Mouse (Mus musculus) heart, embryonic 13.5 days (tissue): ENCODE measurements around the gene Fermt2. TPM values are rescaled to one million over a fixed set of nuclear protein-coding genes. Genes with fewer than 3 reads are reported as not detected.

ENCODE experiments used
- ATAC-seq: fragments of 200-750 bp; cut with Nextera tagmentation; 2 replicates; pipeline ENCODE4 v1.8.0; 2017; ENCODE audit warnings: moderate TSS enrichment; ENCODE audit not compliant: insufficient number of reproducible peaks, low FRiP score, low TSS enrichment; ENCODE audit errors: extremely low read depth
- H3K27ac ChIP-seq: fragments of 300-500 bp; sonication (generic); replicated peaks from 2 replicates; pipeline ENCODE4 v1.5.1; 2015; ENCODE audit warnings: moderate library complexity, mild to moderate bottlenecking, inconsistent platforms
- H3K27me3 ChIP-seq: fragments of 300-500 bp; sonication (generic); replicated peaks from 2 replicates; pipeline ENCODE4 v1.6.1; 2015; ENCODE audit warnings: mild to moderate bottlenecking, inconsistent platforms
- H3K36me3 ChIP-seq: fragments of 300-500 bp; sonication (generic); 2 replicates; pipeline ENCODE4 v1.6.1; 2015; ENCODE audit warnings: mild to moderate bottlenecking, inconsistent platforms
- H3K4me1 ChIP-seq: fragments of 300-500 bp; sonication (generic); 2 replicates; pipeline ENCODE4 v1.6.1; 2015; ENCODE audit warnings: inconsistent platforms
- H3K4me2 ChIP-seq: fragments of 300-500 bp; sonication (generic); 2 replicates; pipeline ENCODE4 v1.6.1; 2015; ENCODE audit warnings: inconsistent platforms, mild to moderate bottlenecking, moderate library complexity
- H3K4me3 ChIP-seq: fragments of 300-500 bp; sonication (generic); 2 replicates; pipeline ENCODE4 v1.5.1; 2015; ENCODE audit warnings: moderate library complexity, mild to moderate bottlenecking, inconsistent platforms
- H3K9ac ChIP-seq: fragments of 300-500 bp; sonication (generic); 2 replicates; pipeline ENCODE4 v1.6.1; 2015; ENCODE audit warnings: inconsistent platforms, mild to moderate bottlenecking, moderate library complexity
- H3K9me3 ChIP-seq: fragments of 300-500 bp; sonication (generic); 2 replicates; pipeline ENCODE4 v1.6.1; 2016; ENCODE audit warnings: inconsistent platforms
- WGBS: fragments of 180-500 bp; shearing (Covaris S2); methylation state at CpG from one replicate; pipeline ENCODE4 v1.1.7; 2015; ENCODE audit warnings: mixed read lengths; 5-methylcytosine and 5-hydroxymethylcytosine counted together
- polyA plus RNA-seq: library from polyadenylated mRNA; unstranded; fragments of >200 nt; fragmentation: Nextera tagmentation; extraction: Ambion mirVana; gene quantifications from 2 replicates; pipeline ENCODE4 v1.2.1, GENCODE M21; 2015

The Fermt2 gene
- polyA plus RNA-seq: 170 and 197 TPM in 2 replicates

- Histone ChIP-seq H3K36me3 (peaks cover 5% of the 10 kb centered on the region), H3K4me2 (peak within 1 kb of the TSS; percentile 92), H3K9me3 (no peaks in the 10 kb centered on the region), H3K9ac (peak within 1 kb of the TSS; percentile 95), H3K4me1 (peaks cover 42% of the 10 kb centered on the region), H3K27me3 (no peaks in the 10 kb centered on the region), H3K27ac (peak within 1 kb of the TSS; percentile 99), H3K4me3 (peak within 1 kb of the TSS; percentile 77)
- WGBS: 1% methylated on average over 72 of the region's 126 CpGs
- ATAC-seq: peak; percentile 82
Observed at GRCm38 (mm10) chr14:45529411-45530363, at the start of gene Fermt2. Fermt2 (minus strand) TSS chr14:45530118.

GRCm38 (mm10) chr14:45566066-45566937, 36.4 kb upstream of the Fermt2 start:
- Histone ChIP-seq H3K4me1 (peaks cover 36% of the 10 kb centered on the region), H3K27me3 (no peaks in the 10 kb centered on the region), H3K4me3 (peak overlapping the region; percentile 47), H3K9me3 (no peaks in the 10 kb centered on the region), H3K36me3 (no peaks in the 10 kb centered on the region), H3K27ac (peak overlapping the region; percentile 94), H3K9ac (peak overlapping the region; percentile 74), H3K4me2 (peak overlapping the region; percentile 66)
- WGBS: 18% methylated on average over 32 of the region's 33 CpGs
- no peak for ATAC-seq

- H3K4me3 ChIP-seq: peak overlapping the region; percentile 47
- WGBS: 9% methylated on average over 20 of the region's 20 CpGs
- H3K27ac ChIP-seq: peak overlapping the region; percentile 94
Observed at GRCm38 (mm10) chr14:45565216-45566065, 35.5 kb upstream of the Fermt2 start.

GRCm38 (mm10) chr14:45563577-45563976, 33.7 kb upstream of the Fermt2 start:
- no peaks in the 10 kb centered on the region for H3K36me3 ChIP-seq
- H3K9me3 ChIP-seq: no peaks in the 10 kb centered on the region
- H3K27ac ChIP-seq: peak overlapping the region; percentile 94
- H3K4me2 ChIP-seq: 0 out of 2 replicates have a peak overlapping the region, but pooled peaks have one; percentile 27
- 33% methylated on average over 1 of the region's 1 CpGs for WGBS
- no peak overlapping the region; the same call in 1 of the 2 replicates for H3K9ac ChIP-seq
- no peaks in the 10 kb centered on the region for H3K27me3 ChIP-seq
- H3K4me3 ChIP-seq: no peak overlapping the region
- ATAC-seq: peak; percentile 59; the same call in 1 of the 2 replicates
- H3K4me1 ChIP-seq: peaks cover 38% of the 10 kb centered on the region

More at GRCm38 (mm10) chr14:45565216-45566065, 35.5 kb upstream of the Fermt2 start:
- Histone ChIP-seq H3K9ac (peak overlapping the region; percentile 74), H3K36me3 (no peaks in the 10 kb centered on the region), H3K27me3 (no peaks in the 10 kb centered on the region), H3K9me3 (no peaks in the 10 kb centered on the region), H3K4me2 (peak overlapping the region; percentile 66), H3K4me1 (peaks cover 36% of the 10 kb centered on the region)
- no peak for ATAC-seq

- H3K27ac ChIP-seq: 0 out of 2 replicates have a peak overlapping the region, but pooled peaks have one; percentile 37
- H3K36me3 ChIP-seq: no peaks in the 10 kb centered on the region
- peaks cover 39% of the 10 kb centered on the region for H3K4me1 ChIP-seq
- no peak for ATAC-seq
- H3K9ac ChIP-seq: no peak overlapping the region
- H3K27me3 ChIP-seq: no peaks in the 10 kb centered on the region
- no peak overlapping the region for H3K4me2 ChIP-seq
- H3K9me3 ChIP-seq: no peaks in the 10 kb centered on the region
- 63% methylated on average over 6 of the region's 6 CpGs for WGBS
- no peak overlapping the region for H3K4me3 ChIP-seq
Observed at GRCm38 (mm10) chr14:45561681-45562080, 31.8 kb upstream of the Fermt2 start.

GRCm38 (mm10) chr14:45559018-45559417, 29.1 kb upstream of the Fermt2 start:
- Histone ChIP-seq H3K4me3 (no peak overlapping the region), H3K4me1 (peaks cover 19% of the 10 kb centered on the region), H3K36me3 (no peaks in the 10 kb centered on the region), H3K4me2 (no peak overlapping the region), H3K9ac (no peak overlapping the region), H3K27ac (no peak overlapping the region), H3K27me3 (no peaks in the 10 kb centered on the region), H3K9me3 (no peaks in the 10 kb centered on the region)
- 73% methylated on average over 1 of the region's 1 CpGs for WGBS
- ATAC-seq: no peak

GRCm38 (mm10) chr14:45554336-45554735, 24.4 kb upstream of the Fermt2 start:
- Histone ChIP-seq H3K4me1 (peaks cover 27% of the 10 kb centered on the region), H3K27ac (peak overlapping the region; percentile 45; the same call in 1 of the 2 replicates), H3K4me3 (no peak overlapping the region), H3K27me3 (no peaks in the 10 kb centered on the region), H3K9ac (no peak overlapping the region), H3K9me3 (no peaks in the 10 kb centered on the region), H3K36me3 (no peaks in the 10 kb centered on the region), H3K4me2 (no peak overlapping the region)
- ATAC-seq: no peak
- 81% methylated on average over 6 of the region's 6 CpGs for WGBS

- WGBS: 43% methylated on average over 2 of the region's 2 CpGs
- Histone ChIP-seq H3K9ac (no peak overlapping the region), H3K4me3 (no peak overlapping the region), H3K4me2 (no peak overlapping the region), H3K9me3 (no peaks in the 10 kb centered on the region), H3K27ac (peak overlapping the region; percentile 45; the same call in 1 of the 2 replicates), H3K27me3 (no peaks in the 10 kb centered on the region), H3K4me1 (peaks cover 27% of the 10 kb centered on the region), H3K36me3 (no peaks in the 10 kb centered on the region)
- no peak for ATAC-seq
Observed at GRCm38 (mm10) chr14:45553854-45554253, 23.9 kb upstream of the Fermt2 start.

GRCm38 (mm10) chr14:45552431-45552830, 22.5 kb upstream of the Fermt2 start:
- no peaks in the 10 kb centered on the region for H3K27me3 ChIP-seq
- no peaks in the 10 kb centered on the region for H3K9me3 ChIP-seq
- no peak overlapping the region for H3K27ac ChIP-seq
- no peak for ATAC-seq
- H3K36me3 ChIP-seq: no peaks in the 10 kb centered on the region
- H3K4me2 ChIP-seq: no peak overlapping the region
- H3K4me1 ChIP-seq: peaks cover 24% of the 10 kb centered on the region
- 74% methylated on average over 4 of the region's 4 CpGs for WGBS
- H3K4me3 ChIP-seq: no peak overlapping the region
- no peak overlapping the region for H3K9ac ChIP-seq

GRCm38 (mm10) chr14:45551121-45551768, 21.3 kb upstream of the Fermt2 start:
- H3K9ac ChIP-seq: no peak overlapping the region
- no peaks in the 10 kb centered on the region for H3K36me3 ChIP-seq
- peaks cover 24% of the 10 kb centered on the region for H3K4me1 ChIP-seq
- H3K27ac ChIP-seq: no peak overlapping the region
- H3K4me2 ChIP-seq: peak overlapping the region; percentile 32
- H3K9me3 ChIP-seq: no peaks in the 10 kb centered on the region
- WGBS: 46% methylated on average over 17 of the region's 17 CpGs
- H3K4me3 ChIP-seq: no peak overlapping the region
- no peaks in the 10 kb centered on the region for H3K27me3 ChIP-seq
- no peak for ATAC-seq
